Mouse (Mus musculus) kidney, adult 9 months (tissue): Measurements from ENCODE around the gene AW011738.

Experiments
- DNase-seq: peaks from one replicate; pipeline ENCODE4 v3.0.0; 2022

AW011738 gene

GRCm38 (mm10) chr4:156251081-156251480 is 48.0 kb downstream of the AW011738 start:
- peak; percentile 15 for DNase-seq

GRCm38 (mm10) chr4:156252140-156252539 is 49.0 kb downstream of the AW011738 start:
- DNase-seq, result no peak

GRCm38 (mm10) chr4:156252619-156253018 is 49.5 kb downstream of the AW011738 start:
- DNase-seq, result no peak

- DNase-seq, result no peak
These were observed 49.9 kb downstream of the AW011738 start for GRCm38 (mm10) chr4:156253043-156253442.

GRCm38 (mm10) chr4:156254361-156255077 is 51.4 kb downstream of the AW011738 start:
- DNase-seq, result no peak
